Mouse (Mus musculus): ENCODE data around the gene Irak3. TPM values are rescaled to one million over a fixed set of nuclear protein-coding genes. Genes with fewer than 3 reads are reported as not detected.

Gene Irak3
- total RNA-seq (2014; fragmentation: Nextera tagmentation) = 0.87 TPM in 1 of 2 replicates, not detected in the other
- total RNA-seq (2017) = 0.16 TPM in 1 of 2 replicates, not detected in the other
- 0.01 TPM in 1 of 2 replicates, not detected in the other for polyA plus RNA-seq (2012)

DNA sequence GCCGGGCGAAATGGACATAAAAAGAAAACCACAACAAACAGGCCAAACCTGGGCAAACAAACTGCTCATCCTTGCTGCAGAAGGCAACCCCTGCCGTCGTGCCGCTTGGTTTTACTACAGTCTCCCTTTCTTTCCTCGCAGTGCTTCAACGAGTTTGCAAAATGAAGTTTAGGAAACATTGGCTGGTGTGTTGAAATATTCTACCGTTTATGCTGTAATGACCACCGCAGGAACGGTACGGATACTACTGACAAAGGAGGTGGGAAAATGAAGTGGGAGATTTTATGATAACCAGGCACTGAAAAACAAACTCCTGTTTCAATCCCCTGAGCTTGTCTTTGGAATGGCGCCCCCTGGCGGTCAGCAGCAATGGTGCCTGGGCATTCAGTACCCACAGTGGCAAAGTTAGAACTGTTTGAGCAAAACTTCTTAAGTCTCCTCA is at the start of gene Irak3:
TSS of gene Irak3 (minus strand) at position 170 of the 442 bp plus-strand sequence.
- Histone ChIP-seq H3K36me3 (replicated peaks) (no peaks in the 10 kb centered on the region), H3K4me3 (ENCODE audit: low read depth, low read length) (peak within 1 kb of the TSS; percentile 23; the same call in 1 of the 2 replicates), H3K27me3 (ENCODE audit: insufficient read depth, low read length) (peaks cover 14% of the 10 kb centered on the region), H3K4me1 (ENCODE audit: insufficient read depth, low read depth, low read length) (peaks cover 30% of the 10 kb centered on the region), H3K9me3 (replicated peaks) (peaks cover 7% of the 10 kb centered on the region)
- TF ChIP-seq CTCF (IDR thresholded peaks at IDR 0.05; ENCODE audit: low read depth, low read length) = peak; percentile 87
- no peak for TF ChIP-seq TAL1 (conservative IDR thresholded peaks at IDR 0.05; ENCODE audit: low read depth, low read length)
- no peak for DNase-seq (ENCODE audit: low spot score)
- ATAC-seq (ENCODE audit: extremely low read depth, insufficient number of reproducible peaks, low FRiP score, poor library complexity, severe bottlenecking) = peak; percentile 48; the same call in 1 of the 2 replicates

GRCm38 (mm10) chr10:120250911-120251683 is 49.2 kb upstream of the Irak3 start:
- no peak for DNase-seq (ENCODE audit: low spot score)
- TF ChIP-seq GATA2 (IDR thresholded peaks at IDR 0.05; ENCODE audit: borderline replicate concordance, low read depth, low read length) (no peak), CTCF (IDR thresholded peaks at IDR 0.05; ENCODE audit: low read depth, low read length) (no peak), TAL1 (conservative IDR thresholded peaks at IDR 0.05; ENCODE audit: low read depth, low read length) (no peak), GATA1 (IDR thresholded peaks at IDR 0.05; ENCODE audit: borderline replicate concordance, low read length) (no peak), POLR2AphosphoS5 (IDR thresholded peaks at IDR 0.05; ENCODE audit: insufficient replicate concordance, low read depth, low read length) (no peak)
- ATAC-seq (ENCODE audit: extremely low read depth, insufficient number of reproducible peaks, low FRiP score, poor library complexity, severe bottlenecking) = no peak

GRCm38 (mm10) chr10:120246994-120247750 is 45.2 kb upstream of the Irak3 start:
- peak; percentile 78 for ATAC-seq (ENCODE audit: extremely low read depth, insufficient number of reproducible peaks, low FRiP score, poor library complexity, severe bottlenecking)
- no peak overlapping the region for H3K4me3 ChIP-seq (ENCODE audit: low read depth, low read length)
- TF ChIP-seq POLR2AphosphoS5 (IDR thresholded peaks at IDR 0.05; ENCODE audit: insufficient replicate concordance, low read depth, low read length) (no peak), CTCF (IDR thresholded peaks at IDR 0.05; ENCODE audit: low read depth, low read length) (peak; percentile 59)
- no peaks in the 10 kb centered on the region for H3K36me3 ChIP-seq (replicated peaks)
- no peaks in the 10 kb centered on the region for H3K9me3 ChIP-seq (replicated peaks)
- peaks cover 5% of the 10 kb centered on the region for H3K4me1 ChIP-seq (ENCODE audit: insufficient read depth, low read depth, low read length)
- DNase-seq (ENCODE audit: low spot score) = peak; percentile 45
- no peaks in the 10 kb centered on the region for H3K27me3 ChIP-seq (ENCODE audit: insufficient read depth, low read length)

More at GRCm38 (mm10) chr10:120250911-120251683, 49.2 kb upstream of the Irak3 start:
- no peak overlapping the region for H3K4me3 ChIP-seq (ENCODE audit: low read depth, low read length)
- no peaks in the 10 kb centered on the region for H3K9me3 ChIP-seq (replicated peaks)
- no peaks in the 10 kb centered on the region for H3K27me3 ChIP-seq (ENCODE audit: insufficient read depth, low read length)
- H3K36me3 ChIP-seq (replicated peaks) = no peaks in the 10 kb centered on the region
- peaks cover 5% of the 10 kb centered on the region for H3K4me1 ChIP-seq (ENCODE audit: insufficient read depth, low read depth, low read length)

DNA sequence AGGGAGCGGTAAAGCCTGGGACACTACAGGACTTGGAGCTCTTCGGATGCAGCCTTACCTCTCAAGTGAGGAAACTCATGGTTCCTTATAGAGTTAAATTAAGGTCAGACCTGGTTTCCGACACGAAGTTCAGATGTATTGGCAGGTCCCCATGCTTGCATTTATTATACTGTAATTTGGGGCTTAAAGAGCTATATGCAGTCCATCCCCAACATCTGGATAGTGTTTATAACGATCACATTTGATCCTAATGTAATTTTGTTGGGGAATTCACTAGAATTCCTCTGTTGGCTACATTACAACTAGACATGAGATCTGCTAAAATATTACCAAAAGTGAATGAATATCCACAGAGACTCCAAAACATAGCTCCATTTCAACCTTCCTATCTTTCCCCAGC is 43.8 kb upstream of the Irak3 start:
- Histone ChIP-seq H3K4me1 (ENCODE audit: insufficient read depth, low read depth, low read length) (peaks cover 5% of the 10 kb centered on the region), H3K27me3 (ENCODE audit: insufficient read depth, low read length) (peaks cover 2% of the 10 kb centered on the region; the same call in 1 of the 2 replicates), H3K9me3 (replicated peaks) (no peaks in the 10 kb centered on the region), H3K4me3 (ENCODE audit: low read depth, low read length) (no peak overlapping the region), H3K36me3 (replicated peaks) (no peaks in the 10 kb centered on the region)
- DNase-seq (ENCODE audit: low spot score) = no peak
- TF ChIP-seq GATA1 (IDR thresholded peaks at IDR 0.05; ENCODE audit: borderline replicate concordance, low read length) = no peak
- no peak for TF ChIP-seq CTCF (IDR thresholded peaks at IDR 0.05; ENCODE audit: low read depth, low read length)
- no peak for TF ChIP-seq TAL1 (conservative IDR thresholded peaks at IDR 0.05; ENCODE audit: low read depth, low read length)
- TF ChIP-seq POLR2AphosphoS5 (IDR thresholded peaks at IDR 0.05; ENCODE audit: insufficient replicate concordance, low read depth, low read length) = no peak
- no peak for ATAC-seq (ENCODE audit: extremely low read depth, insufficient number of reproducible peaks, low FRiP score, poor library complexity, severe bottlenecking)

- Histone ChIP-seq H3K4me1 (ENCODE audit: insufficient read depth, low read depth, low read length) (peaks cover 3% of the 10 kb centered on the region), H3K27me3 (ENCODE audit: insufficient read depth, low read length) (peaks cover 11% of the 10 kb centered on the region; the same call in 1 of the 2 replicates), H3K36me3 (replicated peaks) (no peaks in the 10 kb centered on the region), H3K4me3 (ENCODE audit: low read depth, low read length) (no peak overlapping the region), H3K9me3 (replicated peaks) (no peaks in the 10 kb centered on the region)
- no peak for ATAC-seq (ENCODE audit: extremely low read depth, insufficient number of reproducible peaks, low FRiP score, poor library complexity, severe bottlenecking)
- no peak for DNase-seq (ENCODE audit: low spot score)
- TF ChIP-seq TAL1 (conservative IDR thresholded peaks at IDR 0.05; ENCODE audit: low read depth, low read length) = no peak
- no peak for TF ChIP-seq GATA2 (IDR thresholded peaks at IDR 0.05; ENCODE audit: borderline replicate concordance, low read depth, low read length)
- TF ChIP-seq POLR2AphosphoS5 (IDR thresholded peaks at IDR 0.05; ENCODE audit: insufficient replicate concordance, low read depth, low read length) = no peak
- no peak for TF ChIP-seq CTCF (IDR thresholded peaks at IDR 0.05; ENCODE audit: low read depth, low read length)
- no peak for TF ChIP-seq GATA1 (IDR thresholded peaks at IDR 0.05; ENCODE audit: borderline replicate concordance, low read length)
Observed at GRCm38 (mm10) chr10:120242421-120242820, 40.5 kb upstream of the Irak3 start.

GRCm38 (mm10) chr10:120239476-120239875 is 37.5 kb upstream of the Irak3 start:
- no peaks in the 10 kb centered on the region for H3K9me3 ChIP-seq (replicated peaks)
- H3K27me3 ChIP-seq (ENCODE audit: insufficient read depth, low read length) = peaks cover 13% of the 10 kb centered on the region; the same call in 1 of the 2 replicates
- no peak for DNase-seq (ENCODE audit: low spot score)
- H3K4me1 ChIP-seq (ENCODE audit: insufficient read depth, low read depth, low read length) = no peaks in the 10 kb centered on the region
- H3K4me3 ChIP-seq (ENCODE audit: low read depth, low read length) = no peak overlapping the region
- no peak for ATAC-seq (ENCODE audit: extremely low read depth, insufficient number of reproducible peaks, low FRiP score, poor library complexity, severe bottlenecking)
- TF ChIP-seq CTCF (IDR thresholded peaks at IDR 0.05; ENCODE audit: low read depth, low read length) (no peak), GATA1 (IDR thresholded peaks at IDR 0.05; ENCODE audit: borderline replicate concordance, low read length) (no peak), POLR2AphosphoS5 (IDR thresholded peaks at IDR 0.05; ENCODE audit: insufficient replicate concordance, low read depth, low read length) (no peak), GATA2 (IDR thresholded peaks at IDR 0.05; ENCODE audit: borderline replicate concordance, low read depth, low read length) (no peak), TAL1 (conservative IDR thresholded peaks at IDR 0.05; ENCODE audit: low read depth, low read length) (no peak)
- H3K36me3 ChIP-seq (replicated peaks) = no peaks in the 10 kb centered on the region
